Mouse (Mus musculus): ENCODE measurements around the gene Cdc42bpa.
"Not testable (repeated sequence)": the region's sequence is repeated elsewhere in the genome, so short reads cannot be mapped to it uniquely, and the experiment has no call there.

Cdc42bpa gene

GRCm38 (mm10) chr1:179960882-179961698 is 818 bp downstream of the Cdc42bpa start:
- DNase-seq (ENCODE audit: low spot score in 2 of 2): peak in 1 of 2 experiments; percentile 17

- DNase-seq (ENCODE audit: low spot score in 2 of 2): no peak
Measured at GRCm38 (mm10) chr1:179961777-179962176, 1.5 kb downstream of the Cdc42bpa start.

GRCm38 (mm10) chr1:179969776-179970428 is 9.6 kb downstream of the Cdc42bpa start:
- no peak for DNase-seq (ENCODE audit: low spot score in 2 of 2)

GRCm38 (mm10) chr1:179975021-179975420 is 14.7 kb downstream of the Cdc42bpa start:
- DNase-seq (ENCODE audit: low spot score in 2 of 2): no peak

DNA sequence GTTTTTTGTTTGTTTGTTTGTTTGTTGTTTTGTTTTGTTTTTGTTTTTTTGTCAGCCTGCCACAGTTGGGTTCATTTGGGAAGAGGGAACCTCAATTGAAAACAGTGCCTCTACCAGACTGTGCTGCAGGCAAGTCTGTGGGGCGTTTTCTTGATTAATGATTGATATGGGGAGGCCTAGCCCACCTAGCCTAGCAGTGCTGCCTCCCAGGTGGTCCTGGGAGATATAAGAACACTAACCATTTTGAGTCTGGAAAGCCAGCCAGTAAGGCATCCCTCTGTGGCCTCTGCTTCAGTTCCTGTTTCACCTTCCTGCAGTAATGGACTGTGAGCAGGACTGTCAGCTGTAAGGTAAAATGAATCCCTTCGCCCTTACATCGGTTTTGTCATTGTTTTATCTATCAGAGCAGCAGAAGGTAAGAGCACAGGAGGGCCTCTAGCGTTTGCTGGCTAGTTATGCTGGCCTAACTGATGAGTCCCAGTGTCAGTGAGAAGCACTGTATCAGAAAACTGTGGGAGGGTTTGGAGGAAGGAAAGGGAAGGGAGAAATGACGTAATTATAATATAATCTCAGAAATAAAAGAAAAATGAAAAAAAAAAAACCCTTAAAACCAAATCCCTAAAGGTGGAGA is 15.5 kb downstream of the Cdc42bpa start:
- DNase-seq (ENCODE audit: low spot score in 2 of 2): no peak

- no peak for DNase-seq (ENCODE audit: low spot score in 2 of 2)
Measured at GRCm38 (mm10) chr1:179977437-179977836, 17.2 kb downstream of the Cdc42bpa start.

- no peak for DNase-seq (ENCODE audit: low spot score in 2 of 2)
Measured at GRCm38 (mm10) chr1:179978742-179979141, 18.5 kb downstream of the Cdc42bpa start.

DNA sequence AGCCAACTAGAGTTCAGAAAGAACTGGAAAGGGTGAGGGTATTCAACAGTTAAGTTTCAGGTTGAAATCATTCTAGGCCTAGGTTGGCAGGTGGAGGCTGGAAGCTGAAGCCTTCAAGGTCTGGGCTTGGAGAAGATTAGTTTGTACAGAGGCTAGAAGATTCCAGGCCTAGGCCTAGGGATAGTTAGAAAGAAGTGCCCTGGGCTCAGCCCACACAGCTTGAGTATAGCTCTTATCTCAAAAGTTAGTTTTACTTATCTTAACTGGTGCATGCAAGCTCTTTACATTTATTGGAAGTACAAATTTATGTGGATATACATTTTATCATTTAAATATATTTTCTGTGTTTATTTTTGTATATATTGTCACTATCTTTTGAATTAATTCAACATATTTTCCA is 21.4 kb downstream of the Cdc42bpa start:
- no peak for DNase-seq (ENCODE audit: low spot score in 2 of 2)

DNA sequence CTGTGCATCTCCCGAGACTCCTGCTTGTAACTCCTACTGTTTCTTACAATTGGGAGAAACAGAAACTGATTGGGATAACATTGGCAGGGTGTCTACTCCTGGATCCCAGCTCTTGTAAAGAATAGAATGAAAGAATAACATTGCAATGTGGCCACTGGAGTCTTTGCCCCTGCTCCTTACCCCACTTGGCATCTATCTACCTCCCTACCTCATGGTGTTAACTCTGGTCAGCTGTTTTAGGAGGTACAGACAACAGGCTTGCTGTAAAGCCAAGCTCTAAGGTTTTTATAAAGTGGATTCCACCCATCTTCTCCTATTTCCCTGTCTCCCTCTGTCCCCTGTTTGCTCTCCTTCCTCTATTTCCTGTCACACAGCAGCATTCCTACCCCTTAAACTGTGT is 21.9 kb downstream of the Cdc42bpa start:
- DNase-seq (ENCODE audit: low spot score in 2 of 2): no peak

- DNase-seq (ENCODE audit: low spot score in 2 of 2): no peak
Measured at GRCm38 (mm10) chr1:179982933-179983332, 22.7 kb downstream of the Cdc42bpa start.

- no peak for DNase-seq (ENCODE audit: low spot score in 2 of 2)
Measured at GRCm38 (mm10) chr1:179984171-179984570, 23.9 kb downstream of the Cdc42bpa start.

DNA sequence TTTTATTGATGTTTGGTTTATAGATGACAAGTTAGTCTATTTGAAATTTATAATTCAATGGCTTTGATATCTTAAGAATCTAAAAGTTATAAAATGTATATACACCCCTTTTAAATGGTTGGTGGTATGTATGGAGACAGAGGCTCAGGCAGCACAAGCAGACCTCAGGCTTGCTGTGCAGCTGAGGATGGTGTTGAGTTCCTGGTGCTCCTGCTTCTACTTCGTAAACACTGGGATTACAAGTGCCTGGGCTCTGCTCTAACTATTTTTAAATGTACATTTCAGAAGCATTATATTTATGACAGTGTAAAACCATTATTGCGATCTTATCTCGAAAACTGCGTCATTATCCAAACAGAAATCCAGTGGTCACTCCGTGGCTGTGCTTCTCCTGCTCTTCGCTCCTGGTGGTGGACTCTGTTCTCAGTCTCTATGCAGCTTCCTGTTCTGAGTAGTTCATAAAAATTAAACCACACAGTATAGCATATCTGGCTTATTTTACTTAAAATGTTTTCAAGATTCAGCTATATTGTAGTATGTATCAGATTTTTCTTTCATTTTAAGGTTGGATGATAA is 31.5 kb downstream of the Cdc42bpa start:
- no peak for DNase-seq (ENCODE audit: low spot score in 2 of 2)

DNA sequence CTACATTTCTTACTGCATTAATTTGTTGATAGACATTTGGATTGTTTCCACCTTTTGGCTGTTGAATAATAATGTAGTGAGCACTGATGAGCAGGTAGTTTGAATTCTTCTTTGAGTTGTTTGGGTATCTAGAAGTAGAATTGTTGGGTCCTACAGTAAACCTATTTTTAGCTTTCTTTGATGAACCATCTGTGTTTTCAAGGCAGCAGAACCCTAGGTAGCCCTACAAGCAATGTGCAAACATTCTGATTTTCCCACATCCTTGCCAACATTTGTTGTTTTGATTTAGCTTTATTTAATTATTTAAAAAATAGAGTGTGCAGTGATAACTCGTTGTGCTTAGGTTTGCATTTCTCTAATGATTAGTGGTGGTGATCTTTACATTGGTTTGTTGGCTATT is 32.0 kb downstream of the Cdc42bpa start:
- no peak for DNase-seq (ENCODE audit: low spot score in 2 of 2)

DNA sequence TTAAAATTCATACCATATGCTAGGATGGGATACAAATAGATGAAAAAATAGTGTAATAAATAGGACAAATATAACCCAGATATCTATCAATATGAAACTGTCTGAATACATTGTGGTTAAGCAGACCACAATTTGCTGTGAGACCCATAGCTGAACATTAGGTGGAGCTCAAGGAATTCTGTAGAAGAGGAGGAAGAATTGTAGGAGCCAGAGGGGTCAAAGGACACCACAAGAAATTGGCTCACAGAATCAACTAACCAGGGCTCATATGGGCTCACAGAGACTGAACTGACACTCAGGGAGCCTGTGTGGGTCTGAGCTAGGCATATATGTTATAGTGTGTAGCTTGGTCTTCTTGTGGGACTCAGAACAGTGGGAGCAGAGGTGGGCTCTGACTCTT is 47.8 kb downstream of the Cdc42bpa start:
- no peak for DNase-seq (ENCODE audit: low spot score in 2 of 2)

DNA sequence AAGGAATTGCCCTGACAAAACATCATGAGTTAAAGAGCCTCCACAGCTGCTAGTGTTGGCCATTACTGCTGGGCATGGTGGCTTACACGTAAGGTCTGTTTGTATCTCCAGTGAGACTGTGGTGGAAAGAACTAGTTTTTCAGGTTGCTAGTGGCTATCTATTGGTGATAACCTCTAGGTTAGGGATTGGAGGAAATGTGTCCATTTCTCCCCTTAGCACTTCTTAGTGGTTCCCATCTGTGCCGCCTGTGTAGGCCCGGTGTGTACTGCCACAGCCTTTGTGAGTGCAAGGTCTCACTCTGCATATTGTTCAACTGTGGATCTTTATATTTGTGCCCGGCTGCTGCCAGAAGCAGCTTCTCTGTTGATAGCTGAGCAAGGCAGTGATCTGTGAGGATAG is 53.2 kb downstream of the Cdc42bpa start:
- DNase-seq (ENCODE audit: low spot score in 2 of 2): no peak

DNA sequence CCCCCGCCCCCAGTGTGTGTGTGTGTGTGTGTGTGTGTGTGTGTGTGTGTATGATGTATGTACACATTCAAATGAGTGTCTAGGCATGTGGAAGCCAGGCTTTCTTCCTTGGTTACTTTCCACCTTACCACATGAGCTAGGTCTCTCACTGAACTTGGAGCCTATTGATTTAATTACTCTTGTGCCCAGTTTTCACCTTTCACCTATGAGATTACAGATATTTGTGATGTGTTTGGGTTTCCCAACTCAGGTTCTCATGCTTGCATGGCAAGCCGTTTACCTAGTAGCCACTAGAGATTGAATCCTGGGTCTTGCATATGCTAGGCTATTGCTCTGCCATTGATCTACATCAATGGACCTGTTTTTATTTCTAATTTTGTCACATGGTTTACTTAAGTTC is 57.9 kb downstream of the Cdc42bpa start:
- DNase-seq (ENCODE audit: low spot score in 2 of 2): no peak

DNA sequence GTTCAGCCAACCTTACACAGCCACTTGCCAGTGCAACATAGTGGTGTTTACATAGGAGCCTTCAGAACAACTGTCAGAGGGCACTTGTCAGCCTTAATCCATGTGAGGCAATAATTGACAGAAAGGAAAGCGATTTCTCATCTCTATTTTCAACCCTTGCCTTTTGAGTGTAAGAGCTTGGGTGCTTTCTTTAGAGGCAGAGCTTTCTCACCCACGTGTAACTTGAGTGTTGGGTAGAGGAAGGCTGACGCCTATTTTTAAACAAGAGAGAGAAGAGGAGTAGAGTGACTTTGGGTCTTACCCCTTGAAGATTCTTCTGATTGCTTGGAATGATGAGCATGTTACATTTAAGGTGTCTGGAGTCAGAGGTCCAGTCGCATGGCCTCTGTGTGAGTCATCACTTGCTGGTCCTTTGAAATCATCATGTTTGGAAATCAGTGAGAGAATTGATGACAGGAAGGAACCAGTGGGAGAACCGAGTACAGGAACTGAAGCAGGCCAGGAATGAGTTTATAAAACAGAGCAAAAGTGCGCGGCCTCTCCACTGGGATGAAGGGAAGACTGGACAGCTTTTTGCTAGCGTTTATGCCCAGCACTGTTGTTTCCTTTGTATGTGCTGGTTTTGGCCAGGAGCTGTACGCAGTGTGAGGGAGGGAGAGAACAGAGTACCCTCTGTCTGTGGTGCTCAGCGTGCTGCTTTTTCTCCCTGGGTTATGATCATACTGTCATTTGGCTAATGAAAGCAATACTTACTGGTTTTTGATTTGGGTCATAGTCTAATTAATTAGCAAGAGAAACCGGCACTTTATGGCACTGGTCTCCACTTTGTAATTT is 61.4 kb downstream of the Cdc42bpa start:
- DNase-seq (ENCODE audit: low spot score in 2 of 2): no peak

- DNase-seq (ENCODE audit: low spot score in 2 of 2): no peak
Measured at GRCm38 (mm10) chr1:180023512-180023911, 63.2 kb downstream of the Cdc42bpa start.

DNA sequence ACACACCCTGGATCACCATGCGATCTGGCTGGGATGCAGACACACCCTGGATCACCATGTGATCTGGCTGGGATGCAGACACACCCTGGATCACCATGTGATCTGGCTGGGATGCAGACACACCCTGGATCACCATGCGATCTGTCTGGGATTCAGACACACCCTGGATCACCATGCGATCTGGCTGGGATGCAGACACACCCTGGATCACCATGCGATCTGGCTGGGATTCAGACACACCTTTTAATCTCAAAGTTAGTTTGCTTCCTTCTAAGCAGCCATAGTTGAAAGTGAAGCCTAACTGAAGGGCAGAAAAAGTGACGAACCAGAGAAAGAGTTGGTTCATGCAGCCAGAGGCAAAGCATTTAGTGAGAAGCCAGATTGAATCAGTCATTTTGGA is 69.6 kb downstream of the Cdc42bpa start:
- DNase-seq (ENCODE audit: low spot score in 2 of 2): not testable (repeated sequence)

DNA sequence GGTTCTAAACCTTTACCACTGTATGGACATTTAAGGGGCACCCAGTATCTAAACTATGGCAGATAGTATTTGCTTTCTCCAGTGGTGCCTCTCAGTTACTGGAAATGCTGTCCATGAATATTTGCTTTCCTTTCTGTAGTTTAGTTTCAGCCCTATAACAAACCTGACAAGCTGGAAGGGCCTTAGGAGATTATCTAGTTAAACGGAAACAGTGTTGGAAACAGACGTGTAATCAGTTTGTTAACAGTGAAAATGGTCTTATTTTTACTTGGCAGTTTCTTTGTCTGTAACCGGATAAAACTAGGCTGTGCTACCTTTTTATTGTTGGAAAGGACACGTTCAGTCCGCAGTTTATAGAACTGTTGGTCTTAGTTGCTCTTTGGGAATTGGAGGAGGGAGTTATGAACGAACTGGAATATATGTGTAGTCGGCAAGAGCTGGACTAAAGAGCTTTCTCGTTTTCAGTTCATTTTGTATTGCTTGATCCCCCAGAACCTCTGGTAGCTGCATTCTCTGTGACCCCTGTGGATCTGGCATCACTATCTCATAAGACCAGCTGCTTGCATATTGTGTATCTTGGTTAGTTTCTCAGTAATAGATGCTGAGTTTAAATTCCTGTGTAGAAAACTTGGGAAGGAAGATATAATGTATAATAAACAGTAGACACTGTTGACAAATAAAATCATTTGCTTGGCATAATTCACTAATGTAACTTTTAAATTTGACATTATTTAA is 70.5 kb downstream of the Cdc42bpa start:
- DNase-seq (ENCODE audit: low spot score in 2 of 2): no peak
